Mouse (Mus musculus) testis, adult 2 months (tissue): ENCODE results near the gene Tmem106b. TPM values are rescaled to one million over a fixed set of nuclear protein-coding genes. Genes with fewer than 3 reads are reported as not detected.

Experiments
- H3K27ac ChIP-seq: fragments of 200-500 bp; 2 replicates; pipeline ENCODE4 v1.5.1; 2012; ENCODE audit warnings: low read depth, low read length; ENCODE audit not compliant: control insufficient read depth, insufficient read depth
- H3K27me3 ChIP-seq: fragments of 200-500 bp; 2 replicates; pipeline ENCODE4 v1.6.1; 2012; ENCODE audit warnings: mild to moderate bottlenecking, low read length, moderate library complexity; ENCODE audit not compliant: control insufficient read depth, insufficient read depth
- H3K36me3 ChIP-seq: fragments of 200-500 bp; 2 replicates; pipeline ENCODE4 v1.6.1; 2012; ENCODE audit warnings: mild to moderate bottlenecking, low read length; ENCODE audit not compliant: control insufficient read depth, insufficient read depth
- H3K4me1 ChIP-seq: fragments of 200-500 bp; 2 replicates; pipeline ENCODE4 v1.6.1; 2012; ENCODE audit warnings: low read length; ENCODE audit not compliant: control insufficient read depth, insufficient read depth
- H3K4me3 ChIP-seq: fragments of 200-500 bp; 2 replicates; pipeline ENCODE4 v1.5.1; 2012; ENCODE audit warnings: low read depth, mild to moderate bottlenecking, low read length, moderate library complexity, mixed read lengths; ENCODE audit not compliant: control insufficient read depth
- CTCF ChIP-seq: fragments of 200-500 bp; IDR thresholded peaks from 2 replicates; pipeline ENCODE4 v1.5.1; 2012; ENCODE audit warnings: low read depth, mild to moderate bottlenecking, inconsistent platforms, low read length, moderate library complexity; ENCODE audit not compliant: control insufficient read depth, insufficient read depth, insufficient replicate concordance
- POLR2A ChIP-seq: fragments of 200-500 bp; IDR thresholded peaks from 2 replicates; pipeline ENCODE4 v1.6.1; 2012; ENCODE audit warnings: low read depth, mild to moderate bottlenecking, inconsistent platforms, low read length, moderate library complexity; ENCODE audit not compliant: control insufficient read depth
- polyA plus RNA-seq: library from polyadenylated mRNA; depleted of rRNA; stranded (reverse); fragments of >200 nt; gene quantifications from 2 replicates; pipeline ENCODE4 v1.2.3, GENCODE M21; 2012; rRNA removed

Gene Tmem106b
- 5.3 and 6.1 TPM in 2 replicates for polyA plus RNA-seq

DNA sequence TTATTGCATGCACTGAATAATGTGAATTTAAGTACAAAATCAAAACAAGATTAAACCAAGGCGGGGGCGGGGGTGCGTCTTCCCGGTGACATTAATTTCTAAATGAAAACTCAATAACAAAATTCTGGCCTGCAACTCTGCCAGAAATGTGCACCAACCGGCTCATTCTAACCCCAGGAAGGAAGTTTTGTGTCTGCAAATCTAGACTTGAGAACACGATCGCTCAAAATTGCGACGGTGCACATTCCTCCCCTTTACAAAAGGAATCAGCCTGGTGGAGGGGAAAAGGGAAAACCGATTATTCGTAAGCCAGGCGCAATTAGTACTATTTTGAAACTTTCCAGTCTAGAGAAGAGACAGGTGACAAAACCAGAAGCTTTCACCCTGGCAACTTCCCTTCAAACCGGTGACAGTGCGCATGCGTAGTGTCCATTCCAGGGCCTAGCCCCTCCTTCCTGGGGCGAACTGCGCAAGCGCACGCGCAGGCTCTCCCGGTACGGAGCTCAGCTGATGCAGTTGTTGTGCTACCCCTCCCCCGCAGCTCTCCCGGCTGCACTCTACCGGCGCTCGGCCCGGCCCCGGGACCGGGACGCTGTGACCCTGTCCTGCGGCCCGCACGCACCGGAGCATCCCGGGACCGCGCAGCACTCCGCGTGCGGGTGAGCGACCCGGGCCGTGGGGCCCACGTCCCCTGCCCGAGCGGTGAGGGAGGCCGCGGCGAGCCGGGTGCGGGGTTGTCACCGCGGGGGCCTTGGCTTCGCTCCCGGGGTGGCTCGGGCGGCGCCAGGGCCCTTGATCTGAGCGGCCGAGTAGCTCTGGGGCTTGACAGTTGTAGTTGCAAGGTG, at the start of gene Tmem106b:
Tmem106b (plus strand) TSS at position 458 of the 845 bp plus-strand sequence.
- Histone ChIP-seq H3K4me1 (peaks cover 7% of the 10 kb centered on the region), H3K4me3 (peak within 1 kb of the TSS; percentile 98), H3K27ac (peak within 1 kb of the TSS; percentile 95), H3K36me3 (no peaks in the 10 kb centered on the region), H3K27me3 (no peaks in the 10 kb centered on the region)
- no peak for TF ChIP-seq CTCF
- peak; percentile 91 for TF ChIP-seq POLR2A

GRCm38 (mm10) chr6:13021245-13022100, 48.1 kb upstream of the Tmem106b start:
- H3K27ac ChIP-seq = no peak overlapping the region
- no peaks in the 10 kb centered on the region for H3K36me3 ChIP-seq
- TF ChIP-seq POLR2A = no peak
- no peak for TF ChIP-seq CTCF
- no peak overlapping the region for H3K4me3 ChIP-seq
- H3K4me1 ChIP-seq = no peaks in the 10 kb centered on the region
- no peaks in the 10 kb centered on the region for H3K27me3 ChIP-seq

DNA sequence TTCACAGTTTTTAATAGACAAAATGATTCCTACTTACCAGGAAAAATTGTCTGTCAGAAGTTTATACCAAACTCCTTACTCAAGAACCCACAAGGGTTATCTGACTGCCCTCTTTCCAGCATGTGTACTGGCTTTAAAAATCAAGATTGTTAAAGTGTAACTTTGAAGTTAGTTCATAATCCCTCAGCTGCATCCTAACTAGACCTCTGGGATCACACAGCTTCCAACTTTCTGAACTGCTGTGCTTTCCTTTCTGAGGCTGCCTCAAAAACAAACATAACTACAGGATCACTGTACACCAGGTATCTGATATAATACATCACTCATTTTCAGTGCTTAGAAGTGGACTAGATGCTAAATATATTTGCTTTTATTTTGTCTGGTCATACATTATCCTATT, 39.0 kb upstream of the Tmem106b start:
- H3K4me3 ChIP-seq = no peak overlapping the region
- no peaks in the 10 kb centered on the region for H3K27me3 ChIP-seq
- no peak overlapping the region for H3K27ac ChIP-seq
- no peaks in the 10 kb centered on the region for H3K36me3 ChIP-seq
- no peaks in the 10 kb centered on the region for H3K4me1 ChIP-seq
- TF ChIP-seq POLR2A (no peak), CTCF (no peak)

DNA sequence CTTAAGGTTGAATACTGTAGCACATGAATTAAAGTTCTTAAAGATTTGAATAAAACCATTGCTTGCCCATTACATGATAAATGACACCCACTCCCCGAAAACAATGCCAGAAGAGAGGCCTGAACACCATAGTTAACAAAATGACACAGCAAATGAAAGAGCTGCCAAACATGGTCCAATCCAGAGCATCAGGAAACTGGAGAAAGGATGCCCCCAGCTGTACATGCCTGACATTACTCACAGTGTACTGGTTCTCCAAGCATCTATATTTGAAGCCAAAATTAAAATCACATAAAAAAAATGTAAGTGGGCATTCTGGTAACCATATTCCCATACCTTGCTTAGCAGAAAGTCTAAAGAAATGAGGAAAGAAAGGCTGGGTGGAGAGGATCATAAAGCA, 38.6 kb upstream of the Tmem106b start:
- no peak overlapping the region for H3K27ac ChIP-seq
- H3K36me3 ChIP-seq = no peaks in the 10 kb centered on the region
- no peak overlapping the region for H3K4me3 ChIP-seq
- no peaks in the 10 kb centered on the region for H3K27me3 ChIP-seq
- no peak for TF ChIP-seq POLR2A
- TF ChIP-seq CTCF = no peak
- no peaks in the 10 kb centered on the region for H3K4me1 ChIP-seq

- Histone ChIP-seq H3K4me1 (no peaks in the 10 kb centered on the region), H3K36me3 (no peaks in the 10 kb centered on the region), H3K4me3 (no peak overlapping the region), H3K27me3 (no peaks in the 10 kb centered on the region), H3K27ac (no peak overlapping the region)
- no peak for TF ChIP-seq CTCF
- no peak for TF ChIP-seq POLR2A
These were observed 17.0 kb upstream of the Tmem106b start for GRCm38 (mm10) chr6:13052408-13053200.

- TF ChIP-seq POLR2A = no peak
- no peak for TF ChIP-seq CTCF
- H3K4me1 ChIP-seq = no peaks in the 10 kb centered on the region
- H3K27ac ChIP-seq = peak overlapping the region; percentile 36; the same call in 1 of the 2 replicates
- H3K27me3 ChIP-seq = no peaks in the 10 kb centered on the region
- no peaks in the 10 kb centered on the region for H3K36me3 ChIP-seq
- no peak overlapping the region for H3K4me3 ChIP-seq
These were observed 8.1 kb upstream of the Tmem106b start for GRCm38 (mm10) chr6:13061276-13062039.
